Mouse (Mus musculus) stomach, embryonic 15.5 days (tissue): Measurements from ENCODE around the gene AL731706.1. TPM values are rescaled to one million over a fixed set of nuclear protein-coding genes. Genes with fewer than 3 reads are reported as not detected.

Source experiments
- ATAC-seq: fragments of 200-750 bp; cut with Nextera tagmentation; 2 replicates; pipeline ENCODE4 v1.8.0; 2017; ENCODE audit warnings: low read depth, moderate number of reproducible peaks, moderate TSS enrichment; ENCODE audit not compliant: insufficient read depth, low FRiP score
- H3K27ac ChIP-seq: fragments of 300-500 bp; sonication (generic); 2 replicates; pipeline ENCODE4 v1.5.1; 2015; ENCODE audit warnings: mild to moderate bottlenecking, inconsistent platforms
- H3K27me3 ChIP-seq: fragments of 300-500 bp; sonication (generic); replicated peaks from 2 replicates; pipeline ENCODE4 v1.6.1; 2015; ENCODE audit warnings: inconsistent platforms
- H3K36me3 ChIP-seq: fragments of 300-500 bp; sonication (generic); 2 replicates; pipeline ENCODE4 v1.6.1; 2015; ENCODE audit warnings: inconsistent platforms
- H3K4me1 ChIP-seq: fragments of 300-500 bp; sonication (generic); 2 replicates; pipeline ENCODE4 v1.6.1; 2015; ENCODE audit warnings: inconsistent platforms
- H3K4me2 ChIP-seq: fragments of 300-500 bp; sonication (generic); 2 replicates; pipeline ENCODE4 v1.6.1; 2015; ENCODE audit warnings: mild to moderate bottlenecking, inconsistent platforms
- H3K4me3 ChIP-seq: fragments of 300-500 bp; sonication (generic); replicated peaks from 2 replicates; pipeline ENCODE4 v1.5.1; 2015; ENCODE audit warnings: inconsistent platforms
- H3K9ac ChIP-seq: fragments of 300-500 bp; sonication (generic); 2 replicates; pipeline ENCODE4 v1.6.1; 2015; ENCODE audit warnings: inconsistent platforms
- H3K9me3 ChIP-seq: fragments of 300-500 bp; sonication (generic); 2 replicates; pipeline ENCODE4 v1.6.1; 2016; ENCODE audit warnings: inconsistent platforms
- WGBS: fragments of 180-500 bp; shearing (Covaris S2); methylation state at CpG from one replicate; pipeline ENCODE4 v1.1.7; 2015; 5-methylcytosine and 5-hydroxymethylcytosine counted together
- polyA plus RNA-seq: library from polyadenylated mRNA; unstranded; fragments of >200 nt; fragmentation: Nextera tagmentation; extraction: Ambion mirVana; gene quantifications from 2 replicates; pipeline ENCODE4 v1.2.1, GENCODE M21; 2015

AL731706.1 gene
- polyA plus RNA-seq, result 32.9 and 33.7 TPM in 2 replicates

GRCm38 (mm10) chr2:136891068-136891950 lies at the start of gene AL731706.1, which contains the start of the genes Slx4ip and Mkks:
AL731706.1 (minus strand) TSS chr2:136891389.
Slx4ip (plus strand) TSS chr2:136891218.
Mkks (minus strand) TSS chr2:136891389.
- ATAC-seq, result peak; percentile 97
- Histone ChIP-seq H3K9me3 (no peaks in the 10 kb centered on the region), H3K27me3 (no peaks in the 10 kb centered on the region), H3K36me3 (no peaks in the 10 kb centered on the region), H3K4me1 (no peaks in the 10 kb centered on the region; the same call in 1 of the 2 replicates), H3K4me2 (peak within 1 kb of the TSS; percentile 54), H3K4me3 (peak within 1 kb of the TSS; percentile 86), H3K9ac (peak within 1 kb of the TSS; percentile 67), H3K27ac (peak within 1 kb of the TSS; percentile 95)
- under 1% methylated on average over 49 of the region's 49 CpGs for whole genome bisulfite sequencing

- H3K9me3 ChIP-seq, result no peaks in the 10 kb centered on the region
- no peak for ATAC-seq
- H3K27ac ChIP-seq, result no peak overlapping the region
- 78% methylated on average over 1 of the region's 1 CpGs for WGBS
- no peaks in the 10 kb centered on the region for H3K4me1 ChIP-seq
- no peak overlapping the region for H3K4me3 ChIP-seq
- no peak overlapping the region for H3K9ac ChIP-seq
- no peaks in the 10 kb centered on the region for H3K36me3 ChIP-seq
- no peak overlapping the region for H3K4me2 ChIP-seq
- no peaks in the 10 kb centered on the region for H3K27me3 ChIP-seq
Measured at GRCm38 (mm10) chr2:136938249-136938648, 47.1 kb upstream of the AL731706.1 start.

GRCm38 (mm10) chr2:136936391-136937288 lies 45.5 kb upstream of the AL731706.1 start:
- H3K4me2 ChIP-seq, result no peak overlapping the region
- no peaks in the 10 kb centered on the region for H3K4me1 ChIP-seq
- no peak for ATAC-seq
- no peak overlapping the region for H3K9ac ChIP-seq
- H3K27ac ChIP-seq, result no peak overlapping the region
- H3K36me3 ChIP-seq, result no peaks in the 10 kb centered on the region
- 89% methylated on average over 4 of the region's 4 CpGs for WGBS
- no peaks in the 10 kb centered on the region for H3K9me3 ChIP-seq
- H3K4me3 ChIP-seq, result no peak overlapping the region
- no peaks in the 10 kb centered on the region for H3K27me3 ChIP-seq

- peak; percentile 80; the same call in 1 of the 2 replicates for ATAC-seq
- no peaks in the 10 kb centered on the region for H3K27me3 ChIP-seq
- 0 out of 2 replicates have a peak overlapping the region, but pooled peaks have one; percentile 8 for H3K4me2 ChIP-seq
- no peak overlapping the region for H3K4me3 ChIP-seq
- H3K9me3 ChIP-seq, result no peaks in the 10 kb centered on the region
- no peaks in the 10 kb centered on the region for H3K36me3 ChIP-seq
- H3K4me1 ChIP-seq, result peaks cover 5% of the 10 kb centered on the region
- H3K27ac ChIP-seq, result peak overlapping the region; percentile 51; the same call in 1 of the 2 replicates
- 25% methylated on average over 4 of the region's 4 CpGs for WGBS
- H3K9ac ChIP-seq, result no peak overlapping the region
Measured at GRCm38 (mm10) chr2:136921003-136921408, 29.8 kb upstream of the AL731706.1 start.

- Histone ChIP-seq H3K27ac (no peak overlapping the region), H3K4me2 (0 out of 2 replicates have a peak overlapping the region, but pooled peaks have one; percentile 8), H3K9ac (no peak overlapping the region), H3K4me1 (peaks cover 5% of the 10 kb centered on the region), H3K36me3 (no peaks in the 10 kb centered on the region), H3K9me3 (no peaks in the 10 kb centered on the region), H3K27me3 (no peaks in the 10 kb centered on the region), H3K4me3 (no peak overlapping the region)
- 60% methylated on average over 3 of the region's 3 CpGs for WGBS
- ATAC-seq, result peak; percentile 27; the same call in 1 of the 2 replicates
Measured at GRCm38 (mm10) chr2:136920257-136920993, 29.2 kb upstream of the AL731706.1 start.

- Histone ChIP-seq H3K27ac (peak overlapping the region; percentile 14; the same call in 1 of the 2 replicates), H3K9me3 (no peaks in the 10 kb centered on the region), H3K4me2 (no peak overlapping the region), H3K27me3 (no peaks in the 10 kb centered on the region), H3K4me3 (no peak overlapping the region), H3K36me3 (no peaks in the 10 kb centered on the region), H3K9ac (no peak overlapping the region), H3K4me1 (peaks cover 5% of the 10 kb centered on the region)
- ATAC-seq, result no peak
- 95% methylated on average over 1 of the region's 1 CpGs for WGBS
Measured at GRCm38 (mm10) chr2:136919433-136919832, 28.2 kb upstream of the AL731706.1 start.

- no peaks in the 10 kb centered on the region for H3K9me3 ChIP-seq
- no peak overlapping the region for H3K4me3 ChIP-seq
- WGBS, result 42% methylated on average over 3 of the region's 3 CpGs
- no peak overlapping the region for H3K4me2 ChIP-seq
- no peak overlapping the region for H3K9ac ChIP-seq
- H3K4me1 ChIP-seq, result 0 out of 2 replicates have a peak, but pooled peaks cover under 1% of the 10 kb centered on the region
- H3K27ac ChIP-seq, result no peak overlapping the region
- H3K27me3 ChIP-seq, result no peaks in the 10 kb centered on the region
- no peaks in the 10 kb centered on the region for H3K36me3 ChIP-seq
- no peak for ATAC-seq
Measured at GRCm38 (mm10) chr2:136914334-136914902, 23.2 kb upstream of the AL731706.1 start.

GRCm38 (mm10) chr2:136913021-136913420 lies 21.8 kb upstream of the AL731706.1 start:
- no peaks in the 10 kb centered on the region for H3K27me3 ChIP-seq
- H3K4me3 ChIP-seq, result no peak overlapping the region
- no peaks in the 10 kb centered on the region for H3K9me3 ChIP-seq
- H3K4me1 ChIP-seq, result no peaks in the 10 kb centered on the region
- H3K27ac ChIP-seq, result no peak overlapping the region
- no peaks in the 10 kb centered on the region for H3K36me3 ChIP-seq
- no peak overlapping the region for H3K4me2 ChIP-seq
- no peak overlapping the region for H3K9ac ChIP-seq
- WGBS, result 55% methylated on average over 3 of the region's 3 CpGs
- ATAC-seq, result no peak

- no peaks in the 10 kb centered on the region for H3K9me3 ChIP-seq
- 18% methylated on average over 4 of the region's 4 CpGs for WGBS
- no peaks in the 10 kb centered on the region for H3K36me3 ChIP-seq
- H3K27ac ChIP-seq, result peak overlapping the region; percentile 2; the same call in 1 of the 2 replicates
- H3K27me3 ChIP-seq, result no peaks in the 10 kb centered on the region
- no peak; the same call in 1 of the 2 replicates for ATAC-seq
- no peak overlapping the region for H3K4me2 ChIP-seq
- H3K4me3 ChIP-seq, result no peak overlapping the region
- H3K4me1 ChIP-seq, result no peaks in the 10 kb centered on the region
- no peak overlapping the region for H3K9ac ChIP-seq
Measured at GRCm38 (mm10) chr2:136911958-136912411, 20.8 kb upstream of the AL731706.1 start.

- Histone ChIP-seq H3K4me3 (no peak overlapping the region), H3K4me1 (no peaks in the 10 kb centered on the region), H3K9me3 (no peaks in the 10 kb centered on the region), H3K36me3 (no peaks in the 10 kb centered on the region), H3K27ac (no peak overlapping the region), H3K4me2 (no peak overlapping the region), H3K9ac (no peak overlapping the region), H3K27me3 (no peaks in the 10 kb centered on the region)
- no peak for ATAC-seq
- WGBS, result 79% methylated on average over 2 of the region's 2 CpGs
Measured at GRCm38 (mm10) chr2:136909298-136909697, 18.1 kb upstream of the AL731706.1 start.

GRCm38 (mm10) chr2:136908596-136908995 lies 17.4 kb upstream of the AL731706.1 start:
- H3K36me3 ChIP-seq, result no peaks in the 10 kb centered on the region
- 75% methylated on average over 3 of the region's 3 CpGs for WGBS
- no peaks in the 10 kb centered on the region for H3K4me1 ChIP-seq
- H3K4me2 ChIP-seq, result no peak overlapping the region
- H3K27me3 ChIP-seq, result no peaks in the 10 kb centered on the region
- H3K9me3 ChIP-seq, result no peaks in the 10 kb centered on the region
- no peak for ATAC-seq
- H3K4me3 ChIP-seq, result no peak overlapping the region
- H3K27ac ChIP-seq, result no peak overlapping the region
- no peak overlapping the region for H3K9ac ChIP-seq
